Mouse (Mus musculus) neural tube, embryonic 11.5 days (tissue): Measurements from ENCODE around the gene Il17rd. TPM values are rescaled to one million over a fixed set of nuclear protein-coding genes. Genes with fewer than 3 reads are reported as not detected.

Experiments used
- ATAC-seq: fragments of 200-750 bp; cut with Nextera tagmentation; 2 replicates; pipeline ENCODE4 v1.8.0; 2017; ENCODE audit warnings: moderate number of reproducible peaks, mild to moderate bottlenecking, moderate TSS enrichment, moderate library complexity; ENCODE audit not compliant: insufficient read depth, low FRiP score, low TSS enrichment
- DNase-seq: peaks from one replicate; pipeline ENCODE4 v3.0.0-alpha.2; 2015; ENCODE audit warnings: low spot score
- H3K27ac ChIP-seq: fragments of 300-500 bp; sonication (generic); 2 replicates; pipeline ENCODE4 v1.5.1; 2014; ENCODE audit warnings: low read depth, mild to moderate bottlenecking, low read length
- H3K27me3 ChIP-seq: fragments of 300-500 bp; sonication (generic); 2 replicates; pipeline ENCODE4 v1.6.1; 2014; ENCODE audit warnings: mild to moderate bottlenecking, low read length, mixed read lengths; ENCODE audit not compliant: control insufficient read depth, insufficient read depth
- H3K36me3 ChIP-seq: fragments of 300-500 bp; sonication (generic); 2 replicates; pipeline ENCODE4 v1.6.1; 2014; ENCODE audit warnings: mild to moderate bottlenecking, low read length, moderate library complexity, mixed read lengths; ENCODE audit not compliant: control insufficient read depth, insufficient read depth
- H3K4me1 ChIP-seq: fragments of 300-500 bp; sonication (generic); 2 replicates; pipeline ENCODE4 v1.6.1; 2014; ENCODE audit warnings: low read length, mixed read lengths; ENCODE audit not compliant: control insufficient read depth, insufficient read depth
- H3K4me2 ChIP-seq: fragments of 300-500 bp; sonication (generic); 2 replicates; pipeline ENCODE4 v1.6.1; 2014; ENCODE audit warnings: low read depth, mild to moderate bottlenecking, moderate library complexity
- H3K4me3 ChIP-seq: fragments of 300-500 bp; sonication (generic); 2 replicates; pipeline ENCODE4 v1.5.1; 2014; ENCODE audit warnings: low read depth, low read length
- H3K9ac ChIP-seq: fragments of 300-500 bp; sonication (generic); 2 replicates; pipeline ENCODE4 v1.6.1; 2014; ENCODE audit warnings: mild to moderate bottlenecking, low read length
- H3K9me3 ChIP-seq: fragments of 300-500 bp; sonication (generic); 2 replicates; pipeline ENCODE4 v1.6.1; 2016; ENCODE audit warnings: low read length; ENCODE audit not compliant: control insufficient read depth
- WGBS: fragments of 180-500 bp; shearing (Covaris S2); extraction: QIAGEN DNeasy Blood & Tissue Kit; methylation state at CpG from one replicate; pipeline ENCODE4 v1.1.7; 2014; 5-methylcytosine and 5-hydroxymethylcytosine counted together
- polyA plus RNA-seq: library from polyadenylated mRNA; unstranded; fragments of >200 nt; fragmentation: Nextera tagmentation; extraction: Ambion mirVana; gene quantifications from 2 replicates; pipeline ENCODE4 v1.2.1, GENCODE M21; 2014

Gene Il17rd
- polyA plus RNA-seq, 1 experiment from 2014 or later: 4.1 TPM

DNA sequence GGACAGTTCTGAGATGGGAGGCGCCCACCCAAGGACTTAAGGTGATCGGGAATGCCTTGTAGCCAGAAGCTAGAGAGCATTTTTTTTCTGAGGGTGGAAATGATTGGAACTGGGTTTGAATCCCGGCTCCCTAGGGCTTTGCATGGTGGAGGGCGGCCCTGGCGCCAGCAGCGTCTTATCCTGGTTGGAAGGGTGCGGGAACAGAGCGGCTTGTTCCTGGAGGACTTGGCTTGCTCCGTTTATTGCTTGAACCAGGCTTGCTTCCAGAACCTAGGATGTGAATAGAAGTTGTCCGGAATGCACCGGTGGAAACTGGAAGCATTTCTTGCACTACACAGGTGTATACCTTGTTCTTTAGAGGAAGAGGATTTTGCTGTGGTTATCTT, 76.5 kb downstream of the Il17rd start:
- no peaks in the 10 kb centered on the region for H3K4me1 ChIP-seq
- H3K27ac ChIP-seq: no peak overlapping the region
- DNase-seq (no peak), ATAC-seq (no peak)
- WGBS: 17% methylated on average over 11 of the region's 11 CpGs
- no peaks in the 10 kb centered on the region for H3K9me3 ChIP-seq
- peak overlapping the region; percentile 99 for H3K4me2 ChIP-seq
- H3K4me3 ChIP-seq: peak overlapping the region; percentile 52; the same call in 1 of the 2 replicates
- peaks cover 26% of the 10 kb centered on the region for H3K27me3 ChIP-seq
- H3K9ac ChIP-seq: no peak overlapping the region
- no peaks in the 10 kb centered on the region for H3K36me3 ChIP-seq

DNA sequence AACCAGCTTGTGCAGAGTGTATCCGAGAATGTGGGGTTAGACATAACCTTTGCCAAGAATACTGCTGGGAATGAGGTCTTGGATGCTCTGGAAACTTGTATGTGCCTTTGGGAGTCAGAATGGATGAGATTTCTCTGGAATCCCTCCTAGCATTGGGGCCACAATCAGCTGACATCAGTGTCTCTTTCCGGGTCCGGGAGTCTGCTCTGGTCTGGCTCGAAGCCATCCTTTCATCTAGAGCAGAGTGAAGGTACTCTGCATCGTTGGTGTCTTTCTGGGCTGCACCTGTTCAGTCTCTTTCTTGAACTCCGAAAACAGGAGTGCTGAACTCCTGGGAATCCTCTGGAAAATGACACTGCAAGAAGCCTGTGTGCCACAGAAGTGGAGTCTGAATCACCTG, 77.2 kb downstream of the Il17rd start:
- DNase-seq (no peak), ATAC-seq (no peak)
- no peak overlapping the region for H3K4me2 ChIP-seq
- H3K4me3 ChIP-seq: no peak overlapping the region
- H3K27me3 ChIP-seq: peaks cover 26% of the 10 kb centered on the region
- H3K27ac ChIP-seq: no peak overlapping the region
- H3K36me3 ChIP-seq: no peaks in the 10 kb centered on the region
- 79% methylated on average over 6 of the region's 6 CpGs for WGBS
- H3K9ac ChIP-seq: no peak overlapping the region
- no peaks in the 10 kb centered on the region for H3K4me1 ChIP-seq
- no peaks in the 10 kb centered on the region for H3K9me3 ChIP-seq

DNA sequence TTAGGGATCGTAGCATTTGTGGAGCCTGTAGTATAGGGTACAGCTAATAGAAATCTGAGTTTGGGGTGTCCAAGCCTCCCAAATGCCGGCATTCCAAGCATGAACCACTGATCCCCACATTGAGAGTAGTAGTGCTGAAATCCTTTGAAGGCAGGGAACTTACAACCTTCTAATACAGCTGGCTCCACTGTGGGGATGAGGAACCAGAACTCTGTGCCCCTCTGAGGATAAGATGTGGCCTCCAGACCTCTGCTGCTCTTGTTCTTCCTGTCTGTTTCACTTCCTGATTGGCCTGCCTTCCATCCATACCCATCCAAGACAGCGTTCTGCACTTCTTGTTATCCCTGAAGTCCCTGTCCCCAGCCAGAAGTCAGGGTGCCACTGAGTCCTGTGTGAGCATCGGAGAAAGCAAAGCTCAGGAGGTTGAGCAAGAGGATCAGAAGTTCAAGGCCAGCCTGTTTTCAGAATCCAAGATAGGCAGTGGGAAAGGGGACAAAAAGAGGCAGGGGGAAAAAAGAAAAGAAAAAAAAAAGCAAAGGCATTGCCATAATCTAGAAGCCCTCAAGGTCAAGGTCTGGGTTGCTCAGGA, 77.9 kb downstream of the Il17rd start:
- ATAC-seq: no peak
- Histone ChIP-seq H3K36me3 (no peaks in the 10 kb centered on the region), H3K9ac (no peak overlapping the region), H3K27ac (no peak overlapping the region), H3K4me1 (no peaks in the 10 kb centered on the region), H3K27me3 (peaks cover 26% of the 10 kb centered on the region), H3K4me2 (no peak overlapping the region), H3K9me3 (no peaks in the 10 kb centered on the region), H3K4me3 (no peak overlapping the region)
- no peak for DNase-seq
- 84% methylated on average over 4 of the region's 4 CpGs for WGBS

DNA sequence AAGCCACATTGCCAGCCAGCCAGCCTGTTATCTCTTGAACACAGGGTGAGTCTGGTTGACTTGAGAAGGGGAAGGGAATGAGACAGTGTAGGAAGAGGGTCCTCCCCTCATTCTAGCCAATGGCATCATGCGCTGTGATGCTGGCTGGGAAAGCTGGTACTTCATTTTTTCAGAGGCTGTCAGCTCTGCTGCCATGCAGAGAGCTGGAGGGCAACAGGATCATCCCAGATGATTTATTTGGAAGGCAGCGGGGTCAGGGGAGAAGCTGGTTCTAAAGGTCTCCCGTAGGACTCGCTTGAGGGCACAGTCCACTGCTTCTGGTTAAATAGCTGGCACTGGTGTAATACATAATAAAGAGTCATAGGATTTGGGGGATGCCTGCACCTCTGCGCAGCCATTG, 79.8 kb downstream of the Il17rd start:
- DNase-seq (no peak), ATAC-seq (no peak)
- H3K9ac ChIP-seq: no peak overlapping the region
- H3K4me2 ChIP-seq: no peak overlapping the region
- no peak overlapping the region for H3K4me3 ChIP-seq
- 79% methylated on average over 5 of the region's 5 CpGs for WGBS
- no peaks in the 10 kb centered on the region for H3K9me3 ChIP-seq
- H3K27me3 ChIP-seq: peaks cover 26% of the 10 kb centered on the region
- H3K4me1 ChIP-seq: no peaks in the 10 kb centered on the region
- H3K27ac ChIP-seq: no peak overlapping the region
- H3K36me3 ChIP-seq: no peaks in the 10 kb centered on the region

DNA sequence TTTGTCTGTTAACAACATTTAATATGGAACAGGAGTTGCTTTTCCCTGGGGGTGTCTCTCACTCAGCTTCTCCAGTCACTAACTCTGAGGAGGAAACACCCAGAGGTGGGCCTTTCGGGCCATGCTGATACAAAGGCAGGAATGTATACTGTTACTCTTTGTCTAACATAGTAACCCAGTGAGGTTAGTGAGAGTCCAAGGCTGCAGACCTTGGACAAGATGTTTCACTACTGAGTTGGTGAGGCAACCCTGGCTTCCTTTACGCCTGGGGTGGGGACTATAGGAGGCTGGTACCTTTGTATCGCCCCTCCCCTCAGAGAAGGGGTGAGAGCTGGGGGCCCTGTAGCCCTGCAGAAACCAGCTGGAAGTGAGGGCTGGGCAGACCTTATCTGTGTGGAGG, 83.9 kb downstream of the Il17rd start:
- Histone ChIP-seq H3K27ac (no peak overlapping the region), H3K4me2 (no peak overlapping the region), H3K4me3 (no peak overlapping the region), H3K36me3 (no peaks in the 10 kb centered on the region), H3K9ac (no peak overlapping the region), H3K27me3 (no peaks in the 10 kb centered on the region), H3K4me1 (no peaks in the 10 kb centered on the region), H3K9me3 (no peaks in the 10 kb centered on the region)
- 87% methylated on average over 3 of the region's 3 CpGs for WGBS
- no peak for ATAC-seq
- DNase-seq: no peak

DNA sequence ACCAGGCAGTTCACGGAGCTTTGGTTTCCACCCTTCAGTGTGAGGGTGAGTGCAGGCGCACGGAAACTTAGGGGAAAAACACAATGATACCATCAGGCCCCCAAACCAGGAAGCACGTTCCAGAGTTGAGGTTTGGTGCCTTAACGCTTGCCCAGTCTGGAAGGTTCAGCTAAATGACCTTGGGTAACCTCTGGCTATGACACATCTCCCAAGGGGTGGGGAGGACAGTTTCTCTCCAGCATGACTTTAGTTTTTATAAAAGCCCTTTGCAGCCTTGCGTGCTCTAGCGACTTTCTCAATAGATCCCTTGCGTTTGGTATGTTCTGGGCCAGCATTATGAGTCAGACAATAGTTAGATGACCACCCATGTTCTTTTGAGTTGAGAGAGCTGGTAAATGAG, 84.8 kb downstream of the Il17rd start:
- Histone ChIP-seq H3K9me3 (no peaks in the 10 kb centered on the region), H3K27me3 (no peaks in the 10 kb centered on the region), H3K27ac (no peak overlapping the region), H3K4me3 (no peak overlapping the region), H3K4me1 (no peaks in the 10 kb centered on the region), H3K36me3 (no peaks in the 10 kb centered on the region), H3K4me2 (no peak overlapping the region), H3K9ac (no peak overlapping the region)
- WGBS: 64% methylated on average over 8 of the region's 8 CpGs
- no peak for DNase-seq
- no peak for ATAC-seq

DNA sequence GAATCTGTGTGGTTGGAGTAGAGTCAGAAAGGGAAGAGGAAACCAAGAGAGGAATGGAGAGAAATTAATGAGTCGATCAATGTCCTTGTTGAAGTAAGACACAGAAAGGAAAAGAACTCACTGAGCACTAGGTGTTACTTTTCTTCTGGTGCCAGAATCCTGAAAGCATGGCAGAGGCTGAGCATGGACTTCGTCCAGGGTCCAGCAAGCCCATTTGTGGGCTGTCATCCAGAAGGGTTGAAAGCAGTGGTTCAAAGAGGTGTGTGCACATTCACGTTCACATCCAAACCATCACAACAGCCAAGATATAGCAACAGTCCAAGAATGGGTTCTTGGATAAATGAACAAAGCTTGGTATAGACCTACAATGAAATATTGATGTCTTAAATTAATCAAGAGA, 91.3 kb downstream of the Il17rd start:
- WGBS: 89% methylated on average over 3 of the region's 3 CpGs
- Histone ChIP-seq H3K4me1 (no peaks in the 10 kb centered on the region), H3K9me3 (no peaks in the 10 kb centered on the region), H3K9ac (no peak overlapping the region), H3K27me3 (no peaks in the 10 kb centered on the region), H3K4me3 (no peak overlapping the region), H3K27ac (no peak overlapping the region), H3K4me2 (no peak overlapping the region), H3K36me3 (no peaks in the 10 kb centered on the region)
- ATAC-seq: no peak
- no peak for DNase-seq

DNA sequence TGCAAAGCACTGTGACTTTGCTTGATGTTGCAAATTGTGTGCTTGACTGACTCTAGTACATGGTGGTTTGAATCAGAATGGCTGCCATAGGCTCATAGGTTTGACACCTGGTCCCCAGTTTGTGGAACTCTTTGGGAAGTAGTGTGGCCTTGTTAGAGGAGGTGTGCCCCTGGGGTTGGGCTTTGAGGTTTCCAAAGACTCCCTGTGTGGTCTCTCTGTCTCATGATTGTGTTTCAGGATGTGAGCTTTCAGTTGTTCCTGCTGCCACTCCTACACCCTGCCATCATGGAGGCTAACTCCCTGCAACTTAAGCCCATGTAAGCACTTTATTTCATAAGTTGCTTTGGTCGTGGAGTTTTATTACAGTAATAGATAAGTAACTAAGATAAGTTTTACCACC, 91.9 kb downstream of the Il17rd start:
- Histone ChIP-seq H3K4me2 (no peak overlapping the region), H3K27ac (no peak overlapping the region), H3K36me3 (no peaks in the 10 kb centered on the region), H3K27me3 (no peaks in the 10 kb centered on the region), H3K9me3 (no peaks in the 10 kb centered on the region), H3K4me3 (no peak overlapping the region), H3K4me1 (no peaks in the 10 kb centered on the region), H3K9ac (no peak overlapping the region)
- WGBS: 82% methylated on average over 1 of the region's 1 CpGs
- ATAC-seq (no peak), DNase-seq (no peak)

DNA sequence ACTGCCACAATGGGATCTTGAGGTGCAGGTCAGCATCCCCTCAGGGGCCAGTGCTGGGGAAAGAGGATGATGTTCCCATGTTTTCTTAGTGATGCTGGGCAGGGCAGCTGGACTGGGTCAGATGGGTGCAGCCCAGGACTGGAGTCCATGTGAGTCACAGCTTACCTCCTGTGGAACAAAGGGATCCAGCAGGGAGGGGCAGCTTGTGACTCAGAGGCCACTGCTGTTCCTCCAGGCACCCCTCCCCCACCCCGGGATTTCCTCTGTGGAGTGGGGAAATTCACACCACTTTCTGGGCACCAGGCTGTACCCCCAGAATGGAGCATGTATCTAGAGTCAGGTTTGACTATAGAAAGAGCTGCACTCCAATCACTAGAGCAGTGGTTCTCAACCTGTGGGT, 92.8 kb downstream of the Il17rd start:
- DNase-seq: no peak
- Histone ChIP-seq H3K36me3 (no peaks in the 10 kb centered on the region), H3K9ac (no peak overlapping the region), H3K4me3 (no peak overlapping the region), H3K27me3 (no peaks in the 10 kb centered on the region), H3K27ac (no peak overlapping the region), H3K4me1 (no peaks in the 10 kb centered on the region), H3K4me2 (no peak overlapping the region), H3K9me3 (no peaks in the 10 kb centered on the region)
- ATAC-seq: no peak
- WGBS: 82% methylated on average over 1 of the region's 1 CpGs
